Mouse (Mus musculus) testis, postnatal 10 days (tissue): ENCODE results near the gene Ercc1.

Source experiments
- DNase-seq: peaks from one replicate; pipeline ENCODE4 v3.0.0; 2021; ENCODE audit warnings: low spot score

The Ercc1 gene

GRCm38 (mm10) chr7:19338060-19338459, 6.5 kb upstream of the Ercc1 start:
- DNase-seq: no peak

- no peak for DNase-seq
Observed at GRCm38 (mm10) chr7:19338596-19338995, 6.0 kb upstream of the Ercc1 start.

- no peak for DNase-seq
Observed at GRCm38 (mm10) chr7:19341250-19341649, 3.3 kb upstream of the Ercc1 start.

- DNase-seq: peak; percentile 65
Observed at GRCm38 (mm10) chr7:19341761-19342409, 2.7 kb upstream of the Ercc1 start.

GRCm38 (mm10) chr7:19342481-19343027, 2.0 kb upstream of the Ercc1 start:
- DNase-seq: peak; percentile 93

- DNase-seq: peak; percentile 83
Observed at GRCm38 (mm10) chr7:19343210-19343808, 1.3 kb upstream of the Ercc1 start.

- peak; percentile 97 for DNase-seq
Observed at GRCm38 (mm10) chr7:19344938-19345471, 427 bp downstream of the Ercc1 start.

GRCm38 (mm10) chr7:19349188-19349915, 4.8 kb downstream of the Ercc1 start:
- peak; percentile 43 for DNase-seq

- no peak for DNase-seq
Observed at GRCm38 (mm10) chr7:19350221-19350620, 5.6 kb downstream of the Ercc1 start.

GRCm38 (mm10) chr7:19354991-19355390, 10.4 kb downstream of the Ercc1 start:
- DNase-seq: no peak

GRCm38 (mm10) chr7:19356311-19356710, 11.7 kb downstream of the Ercc1 start:
- DNase-seq: no peak

GRCm38 (mm10) chr7:19357381-19358375, 13.1 kb downstream of the Ercc1 start:
- DNase-seq: no peak

GRCm38 (mm10) chr7:19358634-19359033, 14.1 kb downstream of the Ercc1 start:
- DNase-seq: no peak

GRCm38 (mm10) chr7:19359299-19359891, 14.8 kb downstream of the Ercc1 start, which contains the start of the genes Cd3eap and Ppp1r13l:
Gene Cd3eap (minus strand): TSS chr7:19359483.
Gene Ppp1r13l (plus strand): TSS chr7:19359749.
- DNase-seq: peak; percentile 92

- DNase-seq: peak; percentile 82
Observed at GRCm38 (mm10) chr7:19359892-19360641, 15.5 kb downstream of the Ercc1 start.

GRCm38 (mm10) chr7:19360944-19361343, 16.4 kb downstream of the Ercc1 start:
- DNase-seq: peak; percentile 91

- DNase-seq: peak; percentile 90
Observed at GRCm38 (mm10) chr7:19361720-19362119, 17.1 kb downstream of the Ercc1 start.

GRCm38 (mm10) chr7:19362276-19362675, 17.7 kb downstream of the Ercc1 start:
- no peak for DNase-seq

- peak; percentile 86 for DNase-seq
Observed at GRCm38 (mm10) chr7:19363881-19364280, 19.3 kb downstream of the Ercc1 start.

GRCm38 (mm10) chr7:19365376-19365775, 20.8 kb downstream of the Ercc1 start:
- DNase-seq: peak; percentile 42
